Mouse (Mus musculus) liver, adult 2 months (tissue): Measurements from ENCODE around the gene Set.

Experiments
- CTCF ChIP-seq: fragments of 200-500 bp; IDR thresholded peaks from 2 replicates; pipeline ENCODE4 v1.5.1; 2011; ENCODE audit warnings: low read depth, low read length, control low read depth
- POLR2A ChIP-seq: fragments of 200-500 bp; IDR thresholded peaks from 2 replicates; pipeline ENCODE4 v1.6.1; 2011; ENCODE audit warnings: low read length, control low read depth; ENCODE audit not compliant: insufficient read depth; ENCODE audit errors: extremely low read depth

DNA sequence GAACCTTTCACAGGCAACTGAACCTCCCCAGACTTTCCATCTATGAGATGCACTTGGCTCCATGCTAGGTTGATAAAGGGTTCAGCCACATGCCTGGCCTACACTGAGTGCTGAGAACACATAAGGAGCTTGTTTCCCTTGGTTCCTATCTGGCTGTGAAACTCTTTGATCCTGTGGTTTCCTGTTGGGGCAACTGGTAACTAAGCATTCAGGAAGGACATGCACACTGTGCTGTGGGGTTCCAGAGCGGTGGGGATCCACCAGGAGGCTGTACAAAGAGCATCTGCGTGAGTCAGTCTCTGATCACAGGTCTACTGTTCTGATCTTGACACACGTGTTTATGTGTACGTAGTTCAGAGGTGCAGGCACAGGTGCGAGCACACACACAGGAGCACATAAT lies 55.4 kb downstream of the Set start:
- TF ChIP-seq POLR2A (no peak), CTCF (no peak)
